Mouse (Mus musculus): ENCODE data around the gene Gaa.
"Not testable (repeated sequence)": the region's sequence is repeated elsewhere in the genome, so short reads cannot be mapped to it uniquely, and the experiment has no call there.

The Gaa gene

DNA sequence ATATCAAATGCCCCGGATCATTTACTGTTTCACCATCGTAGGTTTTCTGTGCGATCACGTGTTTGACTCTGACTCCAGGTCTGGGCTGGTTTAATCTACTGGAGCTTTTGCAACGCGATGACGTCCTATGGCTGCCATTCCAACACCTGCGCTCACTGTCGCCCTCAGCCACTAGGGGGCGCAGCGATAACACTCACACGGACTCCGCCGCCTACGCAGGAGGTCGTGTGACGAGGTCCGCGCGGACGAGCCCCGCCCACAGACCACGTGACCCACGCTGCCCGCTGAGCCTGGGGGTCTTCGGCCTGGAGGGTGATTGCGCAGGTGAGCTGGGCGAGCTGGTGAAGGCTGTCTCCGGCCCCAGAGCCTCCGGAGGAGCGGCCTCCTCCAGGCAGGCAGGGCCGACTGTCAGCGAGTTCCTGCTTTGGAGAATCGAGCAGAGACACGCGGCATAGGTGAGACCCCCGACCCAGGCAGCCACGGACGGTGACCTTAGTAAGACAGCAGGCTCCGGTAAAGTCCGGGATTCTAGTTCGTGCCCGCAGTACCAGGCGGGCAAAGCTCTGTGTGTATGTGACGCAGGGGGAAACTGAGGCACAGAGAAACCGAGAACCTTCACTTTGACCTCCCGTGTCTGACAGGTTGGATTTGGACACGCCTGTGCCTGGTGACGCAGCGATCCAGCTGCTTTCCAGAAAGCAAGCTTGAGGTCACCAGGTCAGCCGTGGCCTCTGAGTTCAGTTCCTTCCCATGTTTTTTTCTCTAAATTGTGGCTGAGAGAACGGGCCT lies at the start of gene Gaa:
Gaa (plus strand) TSS at position 120 of the 789 bp plus-strand sequence.
- DNase-seq: peak; percentile 97

DNA sequence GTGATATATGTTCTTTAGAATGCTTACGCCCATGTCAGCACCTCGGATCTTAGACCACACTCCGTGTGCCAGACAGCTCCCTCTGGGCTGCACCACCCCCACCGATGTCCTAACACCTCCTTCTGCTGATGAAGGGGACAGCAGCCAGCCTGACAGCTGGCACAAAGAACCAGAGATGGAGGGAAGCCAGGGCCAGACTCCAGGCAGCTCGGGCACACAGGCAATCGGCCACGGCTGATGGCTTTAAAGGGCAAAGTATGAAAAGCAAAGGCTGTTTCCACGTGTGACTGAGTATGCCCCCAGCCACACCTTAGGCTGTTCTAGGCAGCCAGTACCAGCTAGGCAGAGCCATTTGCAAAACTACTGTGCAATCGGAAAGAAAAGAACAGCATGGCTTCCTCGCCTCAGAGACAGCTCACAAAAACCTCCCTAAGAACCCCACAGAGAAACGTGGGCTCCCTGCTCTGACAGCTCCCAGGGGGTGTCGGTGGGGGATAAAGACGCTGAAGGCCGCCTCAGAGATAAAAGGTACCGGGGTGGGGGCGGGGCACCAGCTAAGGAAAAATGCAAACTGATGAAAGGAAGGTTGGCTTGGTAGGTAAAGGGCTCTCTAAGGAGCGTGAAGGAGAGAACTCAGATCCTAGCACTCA lies 47.7 kb upstream of the Gaa start:
- DNase-seq: peak; percentile 56

DNA sequence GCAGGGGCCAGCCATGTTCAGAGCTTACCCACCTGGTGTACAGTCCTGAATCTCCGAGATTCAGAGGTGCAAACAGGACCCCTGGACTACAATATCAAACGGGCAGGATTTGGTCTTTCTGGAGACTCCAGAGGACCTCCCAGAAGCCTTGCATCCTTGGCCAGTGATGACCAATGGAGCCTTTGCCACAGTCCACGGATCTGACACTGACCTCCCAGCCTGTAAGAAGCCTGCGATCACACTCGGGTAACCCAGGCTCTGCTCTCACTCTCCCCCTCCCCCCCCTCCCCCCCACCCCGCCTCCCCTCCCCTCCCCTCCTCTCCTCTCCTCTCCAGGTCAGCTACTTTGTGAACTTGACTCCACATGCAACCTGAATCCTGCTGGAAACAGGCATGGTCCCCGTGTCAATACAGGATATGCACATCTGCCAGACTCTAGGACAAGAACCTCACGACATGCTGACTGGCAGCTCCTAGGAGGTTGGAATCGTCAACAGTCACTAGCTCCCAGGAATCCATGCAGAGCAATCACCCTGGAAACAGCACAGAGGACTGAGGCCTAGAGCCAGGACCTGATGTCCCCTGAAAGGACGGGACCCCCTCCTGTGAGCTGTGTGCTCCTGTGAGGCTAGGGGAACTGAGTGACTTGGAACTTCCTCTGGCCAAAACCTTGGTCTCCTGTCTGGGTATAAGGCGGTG lies 45.7 kb upstream of the Gaa start:
- DNase-seq: no peak

DNA sequence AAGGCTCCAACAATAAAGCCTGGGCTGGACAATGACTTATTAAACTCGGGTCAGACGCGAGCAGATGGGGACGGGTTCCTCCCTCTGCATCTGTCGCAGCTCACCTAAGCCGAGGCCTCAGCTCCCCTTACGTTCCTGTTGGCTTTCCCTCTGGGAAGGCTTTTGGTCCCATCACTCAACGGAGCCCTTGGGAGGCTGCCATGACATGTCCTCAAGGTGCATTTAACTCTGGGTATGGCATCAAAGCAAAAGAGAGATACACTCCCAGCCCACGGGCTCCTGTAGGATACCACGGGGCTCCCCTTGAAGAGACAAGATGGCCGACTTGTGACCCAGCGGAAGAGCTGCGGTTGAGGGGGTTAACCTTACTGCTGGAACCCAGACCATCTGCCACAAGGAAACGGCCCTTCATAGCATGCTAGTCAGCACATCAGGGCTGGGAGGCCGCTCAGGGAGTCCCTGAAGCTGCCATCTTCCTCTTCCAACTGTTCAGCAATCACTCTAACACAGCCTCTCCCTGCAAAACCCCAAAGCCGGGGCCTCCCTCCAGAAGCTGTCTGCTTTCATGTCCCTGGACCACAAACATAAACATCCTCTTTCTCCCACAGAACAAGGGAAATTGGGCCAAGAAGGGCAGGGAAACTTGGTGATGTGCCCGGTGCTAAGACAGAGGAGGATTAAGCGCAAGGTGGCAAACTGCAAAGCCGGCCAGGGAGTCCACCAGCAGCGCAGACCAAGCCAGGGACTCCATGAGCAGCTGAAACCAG lies 44.4 kb upstream of the Gaa start:
- no peak for DNase-seq

DNA sequence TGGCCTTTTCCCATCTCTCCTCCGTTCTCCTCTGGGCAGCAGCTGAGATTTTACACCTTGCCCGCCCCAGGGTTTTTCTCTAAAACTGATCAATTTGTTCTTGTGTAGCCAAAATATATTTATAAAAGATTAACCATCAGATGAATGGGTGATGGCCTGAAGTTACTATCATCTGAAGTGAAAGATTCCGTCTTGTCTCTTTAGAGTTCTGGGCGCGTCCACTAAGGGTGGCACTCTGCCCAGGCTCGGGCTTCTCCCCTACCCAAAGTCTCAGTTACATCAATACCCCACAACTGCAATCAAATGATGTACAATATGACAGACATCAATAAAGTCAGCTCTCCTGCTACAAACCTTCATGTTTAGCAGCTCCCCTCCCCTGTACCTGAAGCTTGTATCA lies 42.8 kb upstream of the Gaa start:
- DNase-seq: no peak

DNA sequence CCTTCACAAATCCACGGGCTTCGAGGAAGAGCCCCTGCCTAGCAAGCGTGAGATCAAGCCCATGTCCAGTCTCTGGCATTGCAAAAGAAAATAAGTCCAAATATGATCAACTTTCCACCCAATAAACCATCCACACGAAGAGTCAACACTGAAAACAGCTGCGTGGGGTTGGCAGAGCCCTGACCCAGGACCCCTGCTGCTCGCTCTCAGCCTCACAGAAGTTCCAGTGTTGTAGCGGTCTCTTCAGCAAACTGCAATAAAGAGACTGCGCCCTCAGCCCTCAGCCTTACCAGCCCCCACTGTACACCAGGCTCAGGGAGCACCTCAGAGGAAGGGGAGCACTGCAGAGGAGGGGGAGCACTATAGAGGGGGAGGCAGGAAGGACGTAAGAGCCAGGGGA lies 42.1 kb upstream of the Gaa start:
- DNase-seq: no peak

DNA sequence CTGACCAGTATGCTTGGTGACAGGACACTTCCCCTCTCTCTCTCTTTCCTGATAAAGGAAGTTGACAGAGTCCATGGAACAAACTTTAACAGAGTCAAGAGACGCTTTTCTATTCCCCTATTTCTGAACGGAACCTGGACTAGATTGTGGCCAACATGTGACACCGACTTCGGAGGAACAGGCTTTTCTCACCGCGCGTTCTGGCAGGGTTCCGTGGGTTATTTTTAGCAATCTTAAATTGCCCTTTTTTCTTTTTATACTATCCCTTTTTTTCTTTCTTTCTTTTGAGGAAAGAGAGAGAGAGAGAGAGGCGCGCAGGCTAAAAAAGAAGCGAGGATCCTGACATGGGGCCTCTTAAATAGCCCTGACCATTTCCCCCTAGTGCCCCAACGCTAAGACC lies 40.1 kb upstream of the Gaa start:
- no peak for DNase-seq

DNA sequence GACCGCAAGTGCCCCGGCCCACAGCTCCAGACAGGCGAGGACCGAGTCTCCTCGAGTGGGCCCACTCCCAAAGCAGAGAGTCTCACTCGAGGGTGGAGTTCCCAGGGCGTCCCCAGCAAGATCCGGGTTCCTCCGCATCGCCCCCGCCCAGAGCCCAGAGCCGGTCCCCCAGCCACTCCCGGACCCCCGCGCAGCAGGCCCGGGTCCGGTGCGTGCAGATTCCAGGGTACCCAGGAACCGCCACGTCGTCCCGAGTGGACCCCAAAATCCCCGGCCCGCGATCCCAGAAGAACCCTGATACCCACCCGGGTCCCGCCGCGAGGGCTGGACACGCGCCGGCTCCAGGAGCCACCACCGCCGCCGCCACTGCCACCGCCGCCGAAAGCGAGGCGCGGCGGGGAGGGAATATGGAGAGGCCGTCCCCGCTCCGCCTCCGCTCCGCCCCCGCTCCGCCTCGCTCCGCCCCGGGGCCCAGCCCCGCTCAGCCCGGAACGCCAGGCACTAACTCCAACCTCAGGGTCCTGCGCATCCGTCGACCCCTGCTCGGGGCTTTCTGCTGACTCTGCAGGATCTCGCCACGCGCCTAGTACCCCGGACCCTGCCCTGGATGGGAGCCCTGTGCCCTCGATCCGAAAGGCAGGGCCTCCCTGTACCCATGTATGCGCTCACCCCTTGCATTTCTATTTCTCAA lies 39.5 kb upstream of the Gaa start, which contains the start of the genes Tbc1d16 and Ccdc40:
Tbc1d16 (minus strand) TSS at position 409 of the 691 bp plus-strand sequence.
Ccdc40 (plus strand) TSS at position 482 of the 691 bp plus-strand sequence.
- DNase-seq: peak; percentile 56

DNA sequence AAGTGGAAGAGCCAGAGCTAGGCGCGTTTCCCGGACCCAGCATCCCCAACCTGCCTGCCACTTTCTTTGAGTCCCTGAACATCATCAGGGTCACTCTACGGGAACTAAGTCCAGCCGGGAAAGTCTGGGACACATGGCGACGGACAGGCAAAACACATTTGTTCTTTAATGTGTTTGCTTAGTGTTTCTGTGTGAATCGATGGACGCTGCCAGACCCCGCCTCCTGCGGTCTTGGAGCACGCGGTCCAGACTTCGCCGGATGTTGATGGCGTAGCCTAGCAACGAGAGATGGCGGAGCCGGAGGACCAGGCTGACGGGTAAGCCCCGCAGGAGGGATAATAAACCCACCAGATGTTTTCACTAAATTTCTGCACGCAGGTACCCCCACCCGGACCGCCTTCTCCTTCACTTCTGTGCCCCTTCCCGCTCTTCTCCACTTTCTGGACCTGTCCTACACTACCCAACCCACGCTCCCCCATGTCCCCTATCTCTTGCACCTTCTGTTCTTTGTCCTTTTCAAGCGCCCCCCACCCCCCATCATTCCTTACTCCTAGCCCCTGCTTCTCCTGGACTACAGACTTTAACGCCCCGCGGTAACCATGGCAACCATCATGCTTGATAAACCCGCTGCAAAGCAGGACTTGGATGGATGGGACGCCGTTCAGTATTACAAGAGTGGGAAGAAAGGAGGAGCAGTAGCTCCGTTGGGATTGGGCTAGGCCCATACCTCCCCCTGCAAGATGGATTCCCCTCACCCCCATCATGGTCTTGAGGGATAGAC lies 38.7 kb upstream of the Gaa start:
- DNase-seq: peak; percentile 69

DNA sequence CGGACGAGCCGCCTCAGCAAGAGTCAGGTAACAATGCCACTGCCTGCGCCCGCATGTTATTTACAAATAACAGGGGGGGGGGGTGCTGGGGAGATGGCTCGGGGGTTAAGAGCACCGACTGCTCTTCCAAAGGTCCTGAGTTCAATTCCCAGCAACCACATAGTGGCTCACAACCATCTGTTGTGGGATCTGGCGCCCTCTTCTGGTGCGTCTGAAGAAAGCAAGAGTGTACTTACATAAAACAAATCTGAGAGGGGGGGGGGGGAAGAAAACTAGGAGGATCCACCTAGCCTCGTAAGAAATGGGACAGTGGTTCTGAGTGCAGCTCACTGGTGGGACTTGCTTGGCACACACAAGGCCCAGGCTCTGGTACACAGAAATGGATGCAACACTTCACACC lies 32.9 kb upstream of the Gaa start:
- DNase-seq: no peak

DNA sequence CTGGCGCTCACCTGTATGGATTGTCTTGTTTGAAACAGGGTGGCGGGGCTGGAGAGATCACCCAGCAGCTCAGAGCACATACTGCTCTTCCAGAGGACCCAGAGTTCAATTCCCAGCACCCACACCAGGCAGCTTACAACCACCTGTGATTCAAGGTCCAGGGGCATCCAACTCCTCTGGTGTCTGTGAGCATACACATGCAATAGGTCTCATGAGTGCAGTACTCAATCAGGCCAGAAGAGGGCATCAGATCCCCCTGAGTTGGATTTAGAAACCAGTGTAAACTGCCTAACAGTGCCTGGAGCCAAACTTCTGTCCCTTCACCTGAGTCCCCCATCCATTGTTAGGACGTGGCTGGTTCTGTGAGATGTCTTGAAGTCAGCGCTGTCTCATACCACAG lies 32.1 kb upstream of the Gaa start:
- DNase-seq: peak; percentile 61

DNA sequence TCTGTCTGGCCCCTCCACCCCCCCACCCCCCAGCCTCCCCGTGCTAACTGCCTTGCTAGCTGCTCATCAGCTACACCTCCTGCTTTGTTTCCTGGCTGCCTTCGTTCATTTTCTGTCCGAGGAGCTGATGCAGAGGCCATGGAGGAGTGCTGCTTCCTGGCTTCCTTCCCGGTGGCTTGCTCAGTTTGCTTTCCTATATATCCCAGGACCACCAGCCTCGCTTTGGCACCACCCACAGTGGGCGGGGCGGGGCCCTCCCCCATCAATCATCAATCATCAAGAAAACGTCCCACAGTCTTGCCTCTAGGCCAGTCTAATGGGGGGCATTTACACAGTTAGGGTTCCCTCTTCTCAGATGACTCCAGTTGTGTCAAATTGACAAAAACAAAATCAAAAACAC lies 31.3 kb upstream of the Gaa start:
- no peak for DNase-seq

DNA sequence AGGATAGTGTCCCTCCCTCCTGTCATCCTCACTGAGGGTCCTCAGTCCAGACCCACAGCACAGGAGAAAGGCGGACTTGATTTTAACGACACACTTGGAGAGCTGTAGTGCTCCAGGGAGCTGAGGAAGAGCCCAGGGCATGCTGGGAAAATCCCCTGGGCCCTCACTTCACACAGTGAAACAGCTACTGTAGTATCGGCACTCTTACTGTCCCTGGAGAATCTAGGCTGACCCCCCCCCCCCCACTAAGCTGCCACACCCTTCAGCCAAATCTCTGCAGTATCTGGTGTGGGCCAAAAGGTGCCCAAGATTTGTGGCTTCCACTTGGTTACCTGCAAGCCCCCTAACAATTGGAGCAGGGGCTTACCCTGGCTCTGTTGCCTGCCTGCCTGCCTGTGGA lies 30.7 kb upstream of the Gaa start:
- no peak for DNase-seq

DNA sequence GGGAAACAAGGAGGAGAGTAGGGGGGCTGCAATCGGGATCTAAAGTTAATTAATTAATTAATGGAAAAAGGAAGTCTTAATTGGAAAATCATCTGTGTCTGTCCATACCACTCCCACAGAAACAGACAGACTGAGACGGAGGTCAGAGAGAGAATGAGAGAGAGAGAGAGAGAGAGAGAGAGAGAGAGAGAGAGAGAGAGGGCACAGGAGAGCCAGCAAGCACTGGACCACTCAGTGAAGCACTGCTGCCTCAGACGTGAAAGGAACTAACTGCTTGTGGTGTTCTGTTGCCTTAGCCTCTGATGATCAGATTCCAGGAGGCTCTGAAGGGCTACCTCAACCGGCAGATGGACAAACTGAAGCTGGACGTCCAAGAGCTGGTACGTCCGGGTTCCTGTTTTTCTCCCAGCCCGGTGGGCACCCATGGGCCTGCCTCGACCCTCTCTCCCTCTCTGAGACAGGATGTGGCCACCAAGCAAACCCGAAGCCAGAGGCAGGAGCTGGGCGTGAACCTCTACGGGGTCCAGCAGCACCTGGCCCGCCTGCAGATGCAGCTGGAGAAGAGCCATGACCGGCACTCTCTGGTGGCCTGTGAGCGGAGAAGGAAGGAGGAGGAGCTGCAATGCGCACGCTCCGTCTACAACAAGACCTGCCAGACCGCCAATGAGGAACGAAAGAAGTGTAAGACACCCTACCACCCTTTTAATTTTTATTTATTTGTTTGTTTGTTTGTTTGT lies 30.0 kb upstream of the Gaa start:
- no peak for DNase-seq

DNA sequence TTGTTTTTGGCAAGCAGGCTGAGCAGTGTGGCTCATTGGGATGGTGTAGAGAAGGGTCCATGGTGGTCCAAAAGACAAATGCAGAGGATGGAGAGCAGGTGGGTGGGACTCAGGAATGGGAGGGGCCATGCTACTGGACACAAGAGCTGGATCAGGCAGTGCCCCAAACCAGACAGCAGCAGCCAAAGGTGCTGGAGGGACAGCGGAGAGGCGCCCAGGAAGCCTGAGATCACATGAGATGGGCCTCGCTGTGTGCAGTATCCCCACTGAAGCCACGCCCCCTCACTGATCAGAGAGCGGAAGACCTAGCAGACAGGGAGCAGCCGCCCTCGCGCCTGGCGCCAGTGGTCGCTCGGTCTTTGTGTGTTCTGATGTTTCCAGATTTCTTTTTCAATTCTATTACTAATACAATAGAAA lies 29.4 kb upstream of the Gaa start:
- no peak for DNase-seq

DNA sequence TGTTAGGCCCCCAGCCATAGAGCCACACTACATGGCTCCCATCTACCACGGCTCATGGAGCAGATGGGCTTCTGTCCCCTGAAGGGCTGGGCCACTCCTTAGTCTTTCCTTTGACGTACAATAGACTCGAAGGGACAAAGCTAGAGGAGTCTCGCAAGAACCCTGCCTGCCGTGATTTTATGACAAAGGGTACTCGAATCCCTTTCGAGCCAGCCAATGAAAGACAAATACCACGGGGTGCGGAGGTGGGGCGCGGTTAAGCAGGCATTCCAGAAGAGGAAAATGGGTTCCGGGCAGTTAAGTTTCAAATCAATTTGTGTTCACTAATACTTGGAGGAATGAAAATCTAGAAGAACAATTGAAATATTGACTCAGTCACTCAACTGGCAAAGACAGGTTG lies 28.2 kb upstream of the Gaa start:
- DNase-seq: no peak

DNA sequence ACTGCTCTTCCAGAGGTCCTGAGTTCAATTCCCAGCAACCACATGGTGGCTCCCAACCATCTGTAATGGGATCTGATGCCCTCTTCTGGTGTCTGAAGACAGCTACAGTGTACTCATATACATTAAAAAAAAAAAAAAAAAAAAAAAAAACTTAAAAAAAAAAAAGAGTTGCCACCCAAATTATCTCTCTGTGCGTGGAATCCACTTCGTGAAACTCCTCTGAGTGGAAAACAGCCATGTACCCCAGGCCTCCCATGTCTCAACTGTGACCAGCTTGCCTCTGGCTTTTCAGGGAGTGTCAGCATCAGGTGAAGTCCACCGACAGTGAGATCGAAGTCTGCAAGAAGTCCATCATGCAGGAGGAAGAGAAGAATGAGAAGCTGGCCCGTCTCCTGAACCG lies 22.1 kb upstream of the Gaa start:
- not testable (repeated sequence) for DNase-seq

DNA sequence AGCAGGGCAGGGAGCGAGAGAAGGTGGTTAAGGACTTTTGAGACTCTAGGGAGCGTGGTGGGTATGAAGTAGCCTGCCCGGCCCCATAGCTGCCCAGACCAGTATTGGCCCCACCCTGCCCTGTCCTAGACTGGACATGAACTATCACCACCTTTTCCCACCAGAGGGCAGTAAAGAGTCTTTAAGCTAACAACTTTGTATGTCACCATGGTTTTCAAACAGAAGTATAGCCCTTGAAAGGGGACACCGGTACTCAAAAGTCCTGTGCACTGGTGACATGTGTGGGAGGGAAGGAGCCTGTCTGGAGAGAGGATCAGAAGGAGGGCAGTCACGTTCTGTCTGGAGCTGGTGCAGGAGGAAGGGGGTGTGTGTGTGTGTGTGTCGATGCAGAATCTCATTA lies 18.7 kb upstream of the Gaa start:
- no peak for DNase-seq

DNA sequence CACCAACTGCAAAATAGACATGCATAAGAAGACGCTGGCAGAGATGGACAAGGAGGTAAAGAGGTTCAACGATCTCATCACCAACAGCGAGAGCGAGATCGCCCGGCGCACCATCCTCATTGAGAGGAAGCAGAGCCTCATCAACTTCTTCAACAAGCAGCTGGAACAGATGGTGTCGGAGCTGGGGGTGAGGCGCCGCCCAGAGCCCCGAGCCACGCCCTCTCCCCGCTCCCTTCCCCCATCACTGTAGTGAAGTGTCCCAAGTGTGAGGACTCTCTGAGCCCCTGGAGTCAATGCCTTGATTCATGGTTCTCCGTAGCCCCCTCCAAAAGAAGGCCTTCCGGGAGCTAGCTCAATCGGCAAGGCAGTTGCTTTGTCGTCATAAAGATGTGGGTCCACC lies 16.7 kb upstream of the Gaa start:
- no peak for DNase-seq

DNA sequence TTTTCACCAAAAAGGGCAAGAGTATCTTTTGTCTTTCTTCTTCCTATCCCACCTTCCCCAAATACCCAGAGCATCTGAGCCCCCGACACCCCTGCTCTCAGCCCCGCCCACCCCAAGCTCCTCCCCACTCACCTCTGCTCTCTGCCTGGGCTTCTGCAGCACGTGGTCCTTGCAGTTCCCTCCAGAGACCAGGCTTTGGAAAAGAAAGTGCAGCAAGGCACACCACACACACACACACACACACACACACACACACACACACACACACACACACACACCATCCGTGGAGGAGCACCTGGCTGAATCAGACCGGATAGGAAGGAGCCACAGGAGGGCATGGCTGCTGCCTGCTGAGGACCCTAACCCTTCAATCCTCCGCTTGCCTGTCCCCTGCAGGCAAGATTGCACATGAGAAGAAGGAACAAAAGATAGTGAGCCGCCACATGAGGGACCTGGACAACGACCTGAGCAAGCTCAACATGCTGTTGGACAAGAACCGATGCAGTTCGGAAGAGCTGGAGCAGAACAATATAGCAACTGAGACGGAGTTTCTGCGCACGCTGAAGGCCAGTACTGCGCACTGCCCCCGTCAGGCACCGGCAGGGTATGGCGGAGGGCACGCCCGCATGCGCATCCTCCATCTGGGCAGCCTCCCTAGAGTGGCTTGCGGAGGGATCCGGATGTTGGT lies 14.7 kb upstream of the Gaa start:
- DNase-seq: peak; percentile 54

All from right cerebral cortex, postnatal 14 days (tissue).